Mouse (Mus musculus) lung, adult 2 months (tissue): ENCODE data around the gene Amigo1.

Source experiments
- CTCF ChIP-seq: fragments of 200-500 bp; IDR thresholded peaks from 2 replicates; pipeline ENCODE4 v1.5.1; 2011; ENCODE audit warnings: mild to moderate bottlenecking, low read length, control low read depth; ENCODE audit not compliant: insufficient read depth
- POLR2A ChIP-seq: fragments of 200-500 bp; IDR thresholded peaks from 2 replicates; pipeline ENCODE4 v1.6.1; 2011; ENCODE audit warnings: low read depth, mild to moderate bottlenecking, control low read depth, low read length, borderline replicate concordance; ENCODE audit errors: extremely low read depth

DNA sequence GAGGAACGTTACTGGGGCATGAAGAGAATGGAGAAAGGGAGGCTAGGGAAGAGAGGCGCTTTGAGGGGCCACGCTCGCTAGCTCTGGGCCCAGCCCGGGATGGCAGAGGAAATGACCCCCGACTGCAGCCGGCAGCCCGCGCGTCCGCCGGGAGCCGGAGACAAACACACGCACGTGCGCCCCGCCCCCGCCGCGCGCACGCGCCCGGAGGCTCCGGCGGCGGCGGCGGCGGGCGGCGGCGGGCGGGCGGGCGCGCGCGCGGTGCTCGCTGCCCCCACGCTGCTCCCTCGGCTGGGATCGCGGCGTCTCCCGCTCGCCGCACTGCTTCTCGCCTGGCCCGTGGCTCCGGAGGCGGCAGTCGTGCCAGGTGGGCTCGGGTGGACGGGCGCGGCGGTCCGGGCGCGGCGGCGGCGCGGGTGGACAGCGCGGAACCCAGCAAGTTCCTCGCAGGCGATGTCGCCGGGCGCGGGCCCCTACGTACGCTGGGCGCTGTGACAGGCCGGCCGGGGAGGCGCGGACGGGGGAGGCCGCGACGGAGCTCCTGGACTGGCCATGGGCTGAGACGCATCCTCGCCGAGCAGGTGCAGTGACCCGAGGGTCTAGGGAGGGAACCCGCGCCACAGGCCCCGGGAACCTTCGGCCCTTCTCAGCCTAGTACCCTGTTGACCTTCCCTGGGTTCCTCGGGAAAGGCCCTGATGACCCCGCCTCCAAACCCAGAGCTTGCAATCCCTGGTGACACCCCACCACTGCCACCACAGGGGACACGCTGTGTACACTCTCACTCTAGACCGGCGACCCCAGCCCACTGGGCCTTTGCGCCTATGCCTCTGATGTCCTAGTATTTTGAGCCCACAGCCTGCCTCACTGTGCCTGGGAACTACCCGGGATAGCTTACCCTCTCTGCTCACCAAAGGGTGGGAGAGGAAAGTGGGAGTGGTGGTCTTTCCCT lies at the start of gene Amigo1:
- TF ChIP-seq CTCF (no peak), POLR2A (no peak)
